Mouse (Mus musculus) forebrain, embryonic 14.5 days (tissue): ENCODE measurements around the gene Spocd1. TPM values are rescaled to one million over a fixed set of nuclear protein-coding genes. Genes with fewer than 3 reads are reported as not detected.

Experiments used
- ATAC-seq: fragments of 200-750 bp; cut with Nextera tagmentation; 2 replicates; pipeline ENCODE4 v1.8.0; 2017; ENCODE audit warnings: mild to moderate bottlenecking, moderate library complexity
- DNase-seq: peaks from one replicate; pipeline ENCODE4 v3.0.0-alpha.2; 2015; ENCODE audit warnings: low spot score
- H3K27ac ChIP-seq: fragments of 300-500 bp; sonication (generic); 2 replicates; pipeline ENCODE4 v1.5.1; 2014; ENCODE audit warnings: low read depth, mild to moderate bottlenecking, control low read depth, low read length, moderate library complexity
- H3K27me3 ChIP-seq: fragments of 300-500 bp; sonication (generic); replicated peaks from 2 replicates; pipeline ENCODE4 v1.6.1; 2014; ENCODE audit warnings: low read length, control low read depth, mixed read lengths; ENCODE audit not compliant: control insufficient read depth, insufficient read depth
- H3K36me3 ChIP-seq: fragments of 300-500 bp; sonication (generic); 2 replicates; pipeline ENCODE4 v1.6.1; 2014; ENCODE audit warnings: low read length, control low read depth; ENCODE audit not compliant: control insufficient read depth, insufficient read depth
- H3K4me1 ChIP-seq: fragments of 300-500 bp; sonication (generic); 2 replicates; pipeline ENCODE4 v1.6.1; 2014; ENCODE audit warnings: antibody characterized with exemption, low read length, control low read depth; ENCODE audit not compliant: control insufficient read depth, insufficient read depth
- H3K4me2 ChIP-seq: fragments of 300-500 bp; sonication (generic); 2 replicates; pipeline ENCODE4 v1.6.1; 2014; ENCODE audit warnings: mild to moderate bottlenecking, control low read depth, low read length
- H3K4me3 ChIP-seq: fragments of 300-500 bp; sonication (generic); 2 replicates; pipeline ENCODE4 v1.5.1; 2014; ENCODE audit warnings: low read depth, low read length, control low read depth
- H3K9ac ChIP-seq: fragments of 300-500 bp; sonication (generic); 2 replicates; pipeline ENCODE4 v1.6.1; 2014; ENCODE audit warnings: mild to moderate bottlenecking, low read length, control low read depth, moderate library complexity
- H3K9me3 ChIP-seq: fragments of 300-500 bp; sonication (generic); replicated peaks from 2 replicates; pipeline ENCODE4 v1.6.1; 2016; ENCODE audit warnings: low read length, control low read depth, mixed read lengths; ENCODE audit not compliant: control insufficient read depth
- WGBS: fragments of 180-500 bp; shearing (Covaris S2); extraction: QIAGEN DNeasy Blood & Tissue Kit; methylation state at CpG from one replicate; pipeline ENCODE4 v1.1.7; 2014; 5-methylcytosine and 5-hydroxymethylcytosine counted together
- polyA plus RNA-seq: library from polyadenylated mRNA; unstranded; fragments of >200 nt; fragmentation: Nextera tagmentation; extraction: Ambion mirVana; gene quantifications from 2 replicates; pipeline ENCODE4 v1.2.1, GENCODE M21; 2014

The Spocd1 gene
- polyA plus RNA-seq, 1 experiment from 2014 or later: not detected

DNA sequence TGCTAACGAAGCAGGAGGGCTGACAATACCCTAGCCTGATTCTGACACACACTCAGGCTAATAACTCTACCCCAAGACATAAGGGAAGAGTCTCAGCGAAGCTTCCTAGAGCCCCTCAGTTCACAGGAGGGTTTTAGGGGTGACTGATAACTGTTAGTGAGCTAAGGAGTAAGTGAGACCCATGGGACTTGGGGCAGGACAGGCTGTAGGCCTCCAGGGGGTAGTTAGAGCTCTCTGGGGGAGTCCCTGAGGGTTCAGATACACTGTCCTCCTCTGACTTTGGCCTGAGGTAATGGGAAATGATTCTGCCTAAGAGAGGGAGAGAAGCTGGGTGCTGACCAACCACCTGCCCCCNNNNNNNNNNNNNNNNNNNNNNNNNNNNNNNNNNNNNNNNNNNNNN is 25.5 kb downstream of the Spocd1 start:
- Histone ChIP-seq H3K36me3 (no peaks in the 10 kb centered on the region), H3K4me3 (no peak overlapping the region), H3K27me3 (no peaks in the 10 kb centered on the region), H3K4me1 (no peaks in the 10 kb centered on the region; the same call in 1 of the 2 replicates), H3K9me3 (no peaks in the 10 kb centered on the region), H3K4me2 (no peak overlapping the region), H3K27ac (no peak overlapping the region), H3K9ac (no peak overlapping the region)
- ATAC-seq (no peak), DNase-seq (no peak)
- WGBS: 54% methylated on average over 2 of the region's 2 CpGs

DNA sequence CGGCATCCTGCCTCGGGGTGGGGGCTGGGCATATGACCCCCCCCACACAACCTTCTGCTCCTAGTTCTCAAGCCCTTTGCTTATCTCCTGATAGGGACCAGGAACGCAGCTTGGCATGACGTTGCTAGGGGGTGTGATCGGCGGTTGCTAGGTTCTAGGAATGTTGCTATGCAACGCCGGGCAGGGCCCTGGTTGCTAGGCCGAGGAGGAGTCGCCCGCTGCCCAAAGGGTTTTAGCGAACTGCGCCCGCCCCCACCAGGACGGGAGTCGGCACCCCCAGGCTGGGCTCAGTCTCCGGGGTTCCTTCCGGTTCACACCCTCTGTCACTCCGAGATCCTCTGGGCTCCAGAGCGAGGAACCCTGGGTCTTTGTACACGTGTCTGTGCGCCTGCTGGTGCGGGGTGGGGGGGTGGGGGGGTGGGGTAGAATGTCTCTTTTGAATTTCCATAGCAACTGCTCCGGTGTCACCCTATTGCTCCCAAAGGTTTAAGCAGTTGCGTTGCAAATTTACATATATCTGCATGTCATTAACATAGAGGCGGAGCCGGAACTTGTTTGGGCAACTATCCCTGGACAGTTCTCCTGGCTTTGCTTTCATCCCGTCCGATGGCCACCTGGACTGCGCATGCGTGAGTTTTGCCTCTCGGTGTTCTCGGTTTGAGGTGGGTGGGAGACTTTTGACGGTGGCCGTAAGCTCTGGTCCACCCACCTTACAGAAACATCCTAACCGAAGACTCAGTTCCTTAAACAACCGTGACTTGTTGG is 31.3 kb downstream of the Spocd1 start:
- no peaks in the 10 kb centered on the region for H3K27me3 ChIP-seq
- peaks cover 9% of the 10 kb centered on the region; the same call in 1 of the 2 replicates for H3K4me1 ChIP-seq
- peak; percentile 91 for DNase-seq
- H3K4me2 ChIP-seq: peak overlapping the region; percentile 95
- peak overlapping the region; percentile 49 for H3K27ac ChIP-seq
- H3K9me3 ChIP-seq: no peaks in the 10 kb centered on the region
- peak; percentile 87 for ATAC-seq
- peak overlapping the region; percentile 62 for H3K9ac ChIP-seq
- under 1% methylated on average over 37 of the region's 37 CpGs for WGBS
- no peaks in the 10 kb centered on the region for H3K36me3 ChIP-seq
- peak overlapping the region; percentile 37 for H3K4me3 ChIP-seq

- no peak overlapping the region for H3K27ac ChIP-seq
- H3K9me3 ChIP-seq: no peaks in the 10 kb centered on the region
- H3K27me3 ChIP-seq: no peaks in the 10 kb centered on the region
- ATAC-seq (no peak), DNase-seq (no peak)
- no peak overlapping the region for H3K9ac ChIP-seq
- no peak overlapping the region for H3K4me2 ChIP-seq
- WGBS: 70% methylated on average over 11 of the region's 11 CpGs
- peaks cover 37% of the 10 kb centered on the region for H3K4me1 ChIP-seq
- H3K4me3 ChIP-seq: no peak overlapping the region
- no peaks in the 10 kb centered on the region for H3K36me3 ChIP-seq
Observed at GRCm38 (mm10) chr4:129965294-129965693, 36.2 kb downstream of the Spocd1 start.

GRCm38 (mm10) chr4:129966201-129966600 is 37.2 kb downstream of the Spocd1 start:
- no peaks in the 10 kb centered on the region for H3K36me3 ChIP-seq
- H3K4me1 ChIP-seq: peaks cover 33% of the 10 kb centered on the region
- 0 out of 2 replicates have a peak overlapping the region, but pooled peaks have one; percentile 26 for H3K4me2 ChIP-seq
- H3K9ac ChIP-seq: no peak overlapping the region
- no peak overlapping the region for H3K4me3 ChIP-seq
- peak overlapping the region; percentile 84 for H3K27ac ChIP-seq
- DNase-seq: peak; percentile 88
- H3K9me3 ChIP-seq: no peaks in the 10 kb centered on the region
- 2% methylated on average over 10 of the region's 10 CpGs for WGBS
- no peaks in the 10 kb centered on the region for H3K27me3 ChIP-seq
- peak; percentile 43 for ATAC-seq

DNA sequence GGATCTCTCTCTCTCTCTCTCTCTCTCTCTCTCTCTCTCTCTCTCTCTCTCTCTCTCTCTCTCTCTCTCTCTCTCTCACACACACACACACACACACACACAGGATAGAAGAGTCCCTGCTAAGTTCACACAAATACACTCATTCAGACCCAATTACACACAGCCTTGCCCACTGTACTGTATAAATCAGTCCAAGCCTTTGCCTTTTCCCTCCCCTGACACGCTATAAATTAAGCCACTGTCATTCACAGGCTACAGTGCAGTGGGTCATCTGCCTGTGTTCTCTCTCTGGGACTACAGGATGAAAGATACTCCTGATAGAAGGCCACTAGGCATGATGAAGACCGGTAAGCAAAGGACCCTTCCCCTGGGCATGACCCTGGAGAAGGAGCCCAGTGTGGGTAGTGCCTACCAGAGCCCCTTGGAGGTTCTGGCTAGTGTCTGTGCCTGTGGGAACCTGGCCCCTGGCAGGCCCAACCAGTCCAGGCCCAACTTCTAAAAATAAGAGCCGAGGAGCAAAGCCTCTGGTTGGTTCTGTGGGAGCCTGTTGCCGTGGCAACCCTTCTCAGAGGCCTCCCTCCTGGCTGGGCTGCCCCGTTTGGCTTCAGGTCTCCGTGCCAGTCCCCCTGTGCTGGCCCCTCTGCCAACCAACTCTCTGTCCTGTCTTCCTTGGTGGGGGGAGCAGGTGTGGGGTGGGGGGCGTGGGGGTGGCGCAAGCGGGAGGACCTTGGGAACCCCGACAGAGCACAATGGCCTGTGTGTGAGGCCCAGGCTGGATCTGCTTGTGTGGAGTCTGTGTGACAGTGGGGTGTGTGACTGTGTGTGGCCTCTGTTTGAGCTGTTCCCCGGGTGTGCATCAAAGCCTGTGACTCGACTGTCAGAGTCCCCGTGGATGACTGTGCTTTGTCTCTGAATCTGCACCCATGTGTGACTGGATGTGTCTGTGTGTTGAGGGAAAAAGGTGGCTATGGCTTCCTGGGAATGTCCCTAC is 38.3 kb downstream of the Spocd1 start:
- H3K4me1 ChIP-seq: peaks cover 36% of the 10 kb centered on the region

DNA sequence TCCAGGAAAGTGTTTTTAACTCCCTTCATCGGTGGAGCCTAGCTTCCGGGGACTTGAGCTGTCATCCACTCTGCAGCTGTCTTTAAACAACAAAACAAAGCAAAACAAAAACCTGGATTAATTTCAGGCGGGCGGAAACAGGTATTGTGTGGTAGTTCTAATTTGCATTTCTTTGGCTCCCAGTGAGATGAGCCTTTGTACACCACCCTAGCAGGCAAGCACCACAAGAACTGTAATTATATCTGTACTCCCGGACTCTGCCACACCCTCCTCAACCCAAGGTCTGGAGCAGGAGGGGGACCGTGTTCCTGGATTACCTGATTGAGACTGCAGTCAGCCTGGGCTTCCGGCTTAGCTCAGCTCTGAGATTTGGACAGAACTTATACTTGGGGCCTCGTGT is 41.1 kb downstream of the Spocd1 start:
- DNase-seq: no peak
- no peak for ATAC-seq
- Histone ChIP-seq H3K4me1 (peaks cover 41% of the 10 kb centered on the region), H3K36me3 (no peaks in the 10 kb centered on the region), H3K27ac (no peak overlapping the region), H3K9ac (no peak overlapping the region), H3K4me2 (no peak overlapping the region), H3K4me3 (no peak overlapping the region), H3K9me3 (no peaks in the 10 kb centered on the region), H3K27me3 (no peaks in the 10 kb centered on the region)
- 3% methylated on average over 8 of the region's 8 CpGs for WGBS

More for the DNA sequence above, 38.3 kb downstream of the Spocd1 start:
- peak overlapping the region; percentile 46 for H3K9ac ChIP-seq
- peak overlapping the region; percentile 84 for H3K27ac ChIP-seq
- no peaks in the 10 kb centered on the region for H3K36me3 ChIP-seq
- no peak overlapping the region for H3K4me3 ChIP-seq
- H3K4me2 ChIP-seq: peak overlapping the region; percentile 33
- peak; percentile 84 for ATAC-seq
- 6% methylated on average over 13 of the region's 13 CpGs for WGBS
- no peaks in the 10 kb centered on the region for H3K9me3 ChIP-seq
- DNase-seq: peak; percentile 90
- H3K27me3 ChIP-seq: no peaks in the 10 kb centered on the region

DNA sequence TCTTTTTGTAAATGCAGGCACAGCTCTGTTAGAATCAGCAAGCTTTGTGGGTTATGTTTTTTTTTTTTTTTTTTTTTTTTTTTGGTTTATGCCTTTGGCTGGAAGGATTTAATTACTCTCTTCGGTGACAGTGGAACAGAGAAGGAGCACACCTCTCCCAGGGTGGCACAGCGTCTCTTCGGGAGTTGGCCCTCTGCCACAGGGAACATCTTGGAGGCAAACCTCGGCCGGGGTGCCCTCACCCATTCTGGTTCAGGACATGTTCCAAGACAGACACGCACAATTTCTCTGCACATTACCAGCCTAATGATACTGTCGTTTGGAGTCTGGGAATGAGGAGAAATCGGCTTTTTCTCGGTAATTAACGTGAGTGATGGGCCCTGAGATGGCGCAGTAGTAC is 41.8 kb downstream of the Spocd1 start:
- no peak overlapping the region for H3K4me3 ChIP-seq
- H3K9me3 ChIP-seq: no peaks in the 10 kb centered on the region
- H3K27ac ChIP-seq: no peak overlapping the region
- H3K4me2 ChIP-seq: no peak overlapping the region
- H3K4me1 ChIP-seq: peaks cover 40% of the 10 kb centered on the region
- ATAC-seq (no peak), DNase-seq (no peak)
- no peaks in the 10 kb centered on the region for H3K27me3 ChIP-seq
- 63% methylated on average over 11 of the region's 11 CpGs for WGBS
- H3K36me3 ChIP-seq: no peaks in the 10 kb centered on the region
- no peak overlapping the region for H3K9ac ChIP-seq

DNA sequence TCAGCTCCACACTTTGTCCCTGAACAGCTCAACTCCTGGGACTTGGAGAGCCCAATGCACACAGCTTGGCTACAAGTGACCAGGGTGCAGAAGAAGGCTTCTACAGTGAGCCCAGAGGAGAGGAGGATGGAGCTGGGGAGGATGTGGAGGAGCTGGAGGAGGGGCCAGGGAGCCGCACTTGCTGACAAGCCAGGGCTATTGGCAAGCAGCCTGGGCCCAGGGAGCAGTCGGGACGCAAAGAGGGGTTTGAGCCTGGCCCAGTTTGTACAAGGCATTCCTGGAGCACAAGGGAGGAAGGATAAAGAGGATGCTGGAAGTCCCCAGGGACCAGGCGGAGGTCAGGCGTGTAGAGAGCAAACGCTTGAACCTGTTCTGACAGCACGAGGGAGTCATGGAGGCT is 42.9 kb downstream of the Spocd1 start:
- ATAC-seq: no peak
- no peaks in the 10 kb centered on the region for H3K9me3 ChIP-seq
- H3K36me3 ChIP-seq: no peaks in the 10 kb centered on the region
- no peak overlapping the region for H3K9ac ChIP-seq
- no peaks in the 10 kb centered on the region for H3K27me3 ChIP-seq
- WGBS: 21% methylated on average over 7 of the region's 7 CpGs
- peaks cover 30% of the 10 kb centered on the region for H3K4me1 ChIP-seq
- no peak overlapping the region for H3K4me2 ChIP-seq
- no peak overlapping the region for H3K4me3 ChIP-seq
- H3K27ac ChIP-seq: no peak overlapping the region
- peak; percentile 72 for DNase-seq
